Mouse (Mus musculus): Measurements from ENCODE around the gene Kcmf1. TPM values are rescaled to one million over a fixed set of nuclear protein-coding genes. Genes with fewer than 3 reads are reported as not detected.

Gene Kcmf1
- polyA plus RNA-seq, 1 experiment = not detected

GRCm38 (mm10) chr6:72929795-72930398, 30.1 kb upstream of the Kcmf1 start:
- H3K27ac ChIP-seq (ENCODE audit: insufficient read depth, low read depth, low read length) = no peak overlapping the region
- TF ChIP-seq CTCF (IDR thresholded peaks at IDR 0.05; ENCODE audit: insufficient read depth, low read depth, low read length) (no peak), POLR2A (IDR thresholded peaks at IDR 0.05; ENCODE audit: insufficient read depth, low read depth, low read length) (no peak)
- no peak overlapping the region for H3K4me3 ChIP-seq (ENCODE audit: insufficient read depth, low read depth, low read length)
- peaks cover 7% of the 10 kb centered on the region for H3K4me1 ChIP-seq (ENCODE audit: control insufficient read depth, insufficient read depth, low read length)
- 93% methylated on average over 4 of the region's 4 CpGs for WGBS

DNA sequence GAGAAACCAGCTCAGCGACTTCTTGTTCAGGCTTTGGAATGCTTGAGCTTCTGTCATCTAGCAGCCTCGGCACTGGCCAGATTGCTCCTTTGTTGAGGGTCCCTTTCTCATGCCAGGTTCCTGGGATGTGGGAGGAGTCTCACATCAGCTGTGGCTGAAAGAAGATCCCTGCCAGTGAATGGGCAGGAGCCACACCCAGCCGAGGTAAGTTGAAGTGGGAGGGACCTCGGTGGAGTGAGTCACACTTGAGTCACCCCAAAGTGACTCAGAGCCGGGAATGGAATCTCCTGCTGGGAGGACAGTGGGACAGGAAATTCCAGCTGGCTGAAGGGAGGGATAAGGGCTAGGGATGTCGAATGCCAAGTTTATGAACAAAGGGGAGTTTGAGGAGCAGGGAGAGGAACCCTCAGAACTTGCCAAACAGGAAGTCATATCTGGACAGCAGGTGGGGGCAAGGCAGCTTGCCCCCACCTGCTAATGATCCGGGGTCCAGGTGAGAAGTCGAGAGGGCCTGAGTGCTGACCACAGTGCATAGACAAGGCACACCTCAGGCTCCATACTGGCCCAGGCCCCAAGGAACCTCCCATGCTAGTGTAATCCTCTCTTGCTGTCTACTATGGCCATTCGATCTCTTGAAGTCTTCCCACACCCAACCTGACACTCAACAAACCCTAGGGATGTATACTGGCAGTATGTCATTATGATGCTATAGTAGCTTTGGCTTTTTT, 27.1 kb upstream of the Kcmf1 start:
- TF ChIP-seq CTCF (IDR thresholded peaks at IDR 0.05; ENCODE audit: insufficient read depth, low read depth, low read length) (peak; percentile 7; the same call in 1 of the 2 replicates), POLR2A (IDR thresholded peaks at IDR 0.05; ENCODE audit: insufficient read depth, low read depth, low read length) (no peak)
- Histone ChIP-seq H3K27ac (ENCODE audit: insufficient read depth, low read depth, low read length) (no peak overlapping the region), H3K4me1 (ENCODE audit: control insufficient read depth, insufficient read depth, low read length) (peaks cover 7% of the 10 kb centered on the region), H3K4me3 (ENCODE audit: insufficient read depth, low read depth, low read length) (no peak overlapping the region)
- WGBS = 23% methylated on average over 9 of the region's 9 CpGs

DNA sequence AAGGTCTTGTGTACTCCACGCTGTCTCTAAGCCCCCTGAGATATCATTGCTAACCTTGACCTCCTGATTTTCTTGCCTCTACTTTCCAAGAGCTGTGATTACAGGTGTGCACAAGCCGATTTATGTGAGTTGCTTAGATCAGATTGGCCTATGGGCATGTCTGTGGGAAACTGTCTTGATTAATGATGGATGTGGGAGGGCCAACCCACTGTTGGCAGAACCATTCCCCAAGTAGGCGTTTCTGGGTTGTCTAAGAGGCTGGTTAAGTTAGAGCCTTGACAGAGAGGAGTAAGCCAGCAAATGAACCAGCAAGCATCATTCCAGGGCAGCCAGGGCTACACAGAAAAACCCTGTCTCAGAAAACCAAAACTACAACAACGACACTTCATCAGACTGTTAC, 26.3 kb upstream of the Kcmf1 start:
- H3K4me3 ChIP-seq (ENCODE audit: insufficient read depth, low read depth, low read length) = no peak overlapping the region
- TF ChIP-seq CTCF (IDR thresholded peaks at IDR 0.05; ENCODE audit: insufficient read depth, low read depth, low read length) (no peak), POLR2A (IDR thresholded peaks at IDR 0.05; ENCODE audit: insufficient read depth, low read depth, low read length) (no peak)
- peaks cover 7% of the 10 kb centered on the region for H3K4me1 ChIP-seq (ENCODE audit: control insufficient read depth, insufficient read depth, low read length)
- 86% methylated on average over 4 of the region's 4 CpGs for WGBS
- H3K27ac ChIP-seq (ENCODE audit: insufficient read depth, low read depth, low read length) = no peak overlapping the region

- peaks cover 9% of the 10 kb centered on the region for H3K4me1 ChIP-seq (ENCODE audit: control insufficient read depth, insufficient read depth, low read length)
- no peak overlapping the region for H3K27ac ChIP-seq (ENCODE audit: insufficient read depth, low read depth, low read length)
- no peak overlapping the region for H3K4me3 ChIP-seq (ENCODE audit: insufficient read depth, low read depth, low read length)
- whole genome bisulfite sequencing = 85% methylated on average over 8 of the region's 8 CpGs
- TF ChIP-seq POLR2A (IDR thresholded peaks at IDR 0.05; ENCODE audit: insufficient read depth, low read depth, low read length) (no peak), CTCF (IDR thresholded peaks at IDR 0.05; ENCODE audit: insufficient read depth, low read depth, low read length) (no peak)
Observed at GRCm38 (mm10) chr6:72923381-72923780, 23.6 kb upstream of the Kcmf1 start.

DNA sequence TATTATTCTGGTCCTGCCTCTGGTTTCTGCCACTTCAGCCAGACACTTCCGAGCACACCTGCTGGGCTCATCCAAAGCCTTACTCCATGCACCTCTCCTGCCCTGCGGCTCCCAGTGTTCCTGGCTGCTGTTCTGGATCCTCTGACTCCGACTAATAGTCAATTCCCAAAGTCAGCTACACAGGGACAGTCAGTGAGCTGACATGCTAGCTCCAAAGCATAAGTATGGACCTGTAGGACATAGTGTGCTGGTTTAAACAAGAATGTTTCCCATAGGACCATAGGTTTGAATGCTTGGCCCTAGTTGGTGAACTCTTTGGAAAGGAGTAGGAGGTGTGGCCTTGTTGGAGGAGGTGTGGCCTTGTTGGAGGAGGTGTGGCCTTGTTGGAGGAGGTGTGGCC, 21.3 kb upstream of the Kcmf1 start:
- H3K27ac ChIP-seq (ENCODE audit: insufficient read depth, low read depth, low read length) = no peak overlapping the region
- WGBS = 98% methylated on average over 3 of the region's 3 CpGs
- no peak overlapping the region for H3K4me3 ChIP-seq (ENCODE audit: insufficient read depth, low read depth, low read length)
- H3K4me1 ChIP-seq (ENCODE audit: control insufficient read depth, insufficient read depth, low read length) = peaks cover 2% of the 10 kb centered on the region; the same call in 1 of the 2 replicates
- TF ChIP-seq CTCF (IDR thresholded peaks at IDR 0.05; ENCODE audit: insufficient read depth, low read depth, low read length) (no peak), POLR2A (IDR thresholded peaks at IDR 0.05; ENCODE audit: insufficient read depth, low read depth, low read length) (no peak)

DNA sequence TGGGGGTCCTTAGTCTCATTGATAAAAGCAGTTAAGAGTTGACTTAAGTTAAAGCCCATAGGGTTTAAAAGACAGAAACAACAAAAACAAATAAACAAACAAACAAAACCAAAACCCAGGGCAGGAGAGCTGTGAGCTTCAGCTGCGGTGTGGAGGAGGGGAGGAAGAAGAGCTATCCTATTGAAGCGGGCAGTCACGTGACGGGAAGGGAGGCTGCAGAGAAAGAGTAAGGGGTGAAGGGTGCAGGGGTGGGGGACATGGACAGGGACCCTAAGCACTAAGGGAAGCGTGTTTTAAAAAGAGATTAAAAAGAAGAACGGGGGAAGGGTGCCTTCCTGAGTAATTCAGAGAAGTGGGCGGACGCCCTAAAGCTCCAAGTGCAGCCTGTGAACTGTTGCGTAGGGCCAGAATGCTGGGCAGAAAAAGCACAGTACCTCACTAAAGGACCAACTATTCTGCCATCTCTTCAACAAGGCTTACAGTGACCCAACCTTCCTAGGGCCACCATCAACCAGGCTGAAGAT, 18.8 kb upstream of the Kcmf1 start:
- Histone ChIP-seq H3K4me3 (ENCODE audit: insufficient read depth, low read depth, low read length) (no peak overlapping the region), H3K27ac (ENCODE audit: insufficient read depth, low read depth, low read length) (no peak overlapping the region), H3K4me1 (ENCODE audit: control insufficient read depth, insufficient read depth, low read length) (peaks cover 2% of the 10 kb centered on the region; the same call in 1 of the 2 replicates)
- 57% methylated on average over 9 of the region's 9 CpGs for WGBS
- TF ChIP-seq CTCF (IDR thresholded peaks at IDR 0.05; ENCODE audit: insufficient read depth, low read depth, low read length) (no peak), POLR2A (IDR thresholded peaks at IDR 0.05; ENCODE audit: insufficient read depth, low read depth, low read length) (no peak)

- H3K27ac ChIP-seq (ENCODE audit: insufficient read depth, low read depth, low read length) = no peak overlapping the region
- 93% methylated on average over 7 of the region's 7 CpGs for WGBS
- peaks cover 2% of the 10 kb centered on the region; the same call in 1 of the 2 replicates for H3K4me1 ChIP-seq (ENCODE audit: control insufficient read depth, insufficient read depth, low read length)
- no peak for TF ChIP-seq CTCF (IDR thresholded peaks at IDR 0.05; ENCODE audit: insufficient read depth, low read depth, low read length)
- TF ChIP-seq POLR2A (IDR thresholded peaks at IDR 0.05; ENCODE audit: insufficient read depth, low read depth, low read length) = no peak
- no peak overlapping the region for H3K4me3 ChIP-seq (ENCODE audit: insufficient read depth, low read depth, low read length)
Observed at GRCm38 (mm10) chr6:72916330-72916729, 16.6 kb upstream of the Kcmf1 start.

DNA sequence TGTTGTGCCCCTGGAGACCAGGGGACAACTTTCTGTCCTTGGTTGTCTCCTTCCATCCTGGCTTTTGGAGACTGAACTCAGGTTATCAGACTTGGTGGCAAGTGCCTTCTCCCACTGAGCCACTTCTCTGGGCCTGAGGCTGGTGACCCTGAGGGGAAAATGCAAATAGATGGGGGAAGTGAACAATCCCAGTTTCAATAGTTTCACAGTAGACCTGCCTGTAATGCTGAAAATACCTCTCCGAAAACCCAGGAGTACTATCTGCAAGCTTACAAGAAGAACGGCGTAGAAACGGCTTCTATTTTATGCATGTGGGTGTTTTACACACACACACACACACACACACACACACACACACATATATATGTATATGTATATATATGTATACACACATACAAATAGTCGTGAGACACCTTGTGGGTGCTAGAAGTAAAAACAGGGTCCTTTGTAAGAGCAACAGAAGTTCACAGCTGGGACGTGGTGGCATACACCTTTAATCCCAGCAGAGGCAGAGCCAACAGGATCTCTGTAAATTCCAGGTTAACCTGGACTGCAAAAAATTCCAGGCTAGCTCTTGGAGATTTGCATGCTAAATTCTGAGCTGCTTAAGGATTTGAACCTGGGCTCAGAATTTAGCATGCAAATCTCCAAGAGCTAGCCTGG, 14.4 kb upstream of the Kcmf1 start:
- no peak overlapping the region for H3K27ac ChIP-seq (ENCODE audit: insufficient read depth, low read depth, low read length)
- WGBS = 78% methylated on average over 6 of the region's 6 CpGs
- peaks cover 2% of the 10 kb centered on the region; the same call in 1 of the 2 replicates for H3K4me1 ChIP-seq (ENCODE audit: control insufficient read depth, insufficient read depth, low read length)
- H3K4me3 ChIP-seq (ENCODE audit: insufficient read depth, low read depth, low read length) = no peak overlapping the region
- TF ChIP-seq CTCF (IDR thresholded peaks at IDR 0.05; ENCODE audit: insufficient read depth, low read depth, low read length) (no peak), POLR2A (IDR thresholded peaks at IDR 0.05; ENCODE audit: insufficient read depth, low read depth, low read length) (no peak)

GRCm38 (mm10) chr6:72911261-72911660, 11.5 kb upstream of the Kcmf1 start:
- Histone ChIP-seq H3K4me1 (ENCODE audit: control insufficient read depth, insufficient read depth, low read length) (no peaks in the 10 kb centered on the region), H3K27ac (ENCODE audit: insufficient read depth, low read depth, low read length) (no peak overlapping the region), H3K4me3 (ENCODE audit: insufficient read depth, low read depth, low read length) (no peak overlapping the region)
- no peak for TF ChIP-seq POLR2A (IDR thresholded peaks at IDR 0.05; ENCODE audit: insufficient read depth, low read depth, low read length)
- no peak for TF ChIP-seq CTCF (IDR thresholded peaks at IDR 0.05; ENCODE audit: insufficient read depth, low read depth, low read length)
- 54% methylated on average over 4 of the region's 4 CpGs for WGBS
